Mouse (Mus musculus) bone marrow, adult 2 months (tissue): ENCODE data around the gene Cd47. TPM values are rescaled to one million over a fixed set of nuclear protein-coding genes. Genes with fewer than 3 reads are reported as not detected.

ENCODE experiments used
- H3K27ac ChIP-seq: fragments of 200-500 bp; 2 replicates; pipeline ENCODE4 v1.5.1; 2012; ENCODE audit warnings: low read depth, mild to moderate bottlenecking, control low read depth, inconsistent platforms, low read length; ENCODE audit not compliant: control insufficient read depth, poor library complexity, insufficient read depth
- H3K4me1 ChIP-seq: fragments of 200-500 bp; 2 replicates; pipeline ENCODE4 v1.6.1; 2011; ENCODE audit warnings: low read length; ENCODE audit not compliant: control insufficient read depth, insufficient read depth
- H3K4me3 ChIP-seq: fragments of 200-500 bp; replicated peaks from 2 replicates; pipeline ENCODE3; 2011; ENCODE audit warnings: mild to moderate bottlenecking, low read depth, low read length, control low read depth; ENCODE audit not compliant: control insufficient read depth
- CTCF ChIP-seq: fragments of 200-500 bp; IDR thresholded peaks from 2 replicates; pipeline ENCODE4 v1.5.1; 2011; ENCODE audit warnings: low read length, control low read depth; ENCODE audit not compliant: control insufficient read depth, insufficient read depth
- POLR2A ChIP-seq: fragments of 200-500 bp; IDR thresholded peaks from 2 replicates; pipeline ENCODE4 v1.6.1; 2011; ENCODE audit warnings: low read depth, mild to moderate bottlenecking, control low read depth, low read length, borderline replicate concordance; ENCODE audit not compliant: control insufficient read depth
- WGBS: fragments of 180-500 bp; shearing (Covaris S2); methylation state at CpG from one replicate; pipeline ENCODE4 v1.1.7; 2018; 5-methylcytosine and 5-hydroxymethylcytosine counted together
- polyA plus RNA-seq: library from polyadenylated mRNA; stranded (reverse); fragments of >200 nt; gene quantifications from 2 replicates; pipeline ENCODE4 v1.2.4, GENCODE M21; 2011; ENCODE audit warnings: low replicate concordance; ENCODE audit not compliant: missing spikeins, insufficient read depth, insufficient read length

The Cd47 gene
- polyA plus RNA-seq, 1 experiment = 159 TPM

DNA sequence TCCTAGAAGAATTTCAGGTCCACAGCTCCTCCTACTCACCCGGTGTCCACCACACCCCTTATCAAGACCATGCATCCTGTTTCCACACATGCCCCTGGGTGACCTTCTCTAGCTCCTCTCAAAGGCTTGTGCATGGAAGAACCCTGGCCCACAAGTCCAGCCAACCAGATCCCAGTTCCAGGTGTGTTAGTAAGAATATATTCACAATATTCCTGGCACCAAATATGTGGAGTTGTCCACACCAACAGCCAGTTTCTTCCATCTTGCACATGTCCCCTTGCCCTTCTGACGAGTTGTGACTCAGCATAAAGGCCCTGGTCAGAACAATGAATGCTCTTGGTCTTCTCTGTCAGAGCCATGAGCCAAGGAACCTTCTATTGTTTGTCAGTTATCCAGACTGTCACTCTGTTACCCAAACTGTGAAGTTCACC is 30.5 kb upstream of the Cd47 start:
- Histone ChIP-seq H3K27ac (peak overlapping the region; percentile 70; the same call in 1 of the 2 replicates), H3K4me3 (no peak overlapping the region), H3K4me1 (peaks cover 11% of the 10 kb centered on the region)
- 11% methylated on average over 2 of the region's 2 CpGs for WGBS
- TF ChIP-seq CTCF (no peak), POLR2A (no peak)

DNA sequence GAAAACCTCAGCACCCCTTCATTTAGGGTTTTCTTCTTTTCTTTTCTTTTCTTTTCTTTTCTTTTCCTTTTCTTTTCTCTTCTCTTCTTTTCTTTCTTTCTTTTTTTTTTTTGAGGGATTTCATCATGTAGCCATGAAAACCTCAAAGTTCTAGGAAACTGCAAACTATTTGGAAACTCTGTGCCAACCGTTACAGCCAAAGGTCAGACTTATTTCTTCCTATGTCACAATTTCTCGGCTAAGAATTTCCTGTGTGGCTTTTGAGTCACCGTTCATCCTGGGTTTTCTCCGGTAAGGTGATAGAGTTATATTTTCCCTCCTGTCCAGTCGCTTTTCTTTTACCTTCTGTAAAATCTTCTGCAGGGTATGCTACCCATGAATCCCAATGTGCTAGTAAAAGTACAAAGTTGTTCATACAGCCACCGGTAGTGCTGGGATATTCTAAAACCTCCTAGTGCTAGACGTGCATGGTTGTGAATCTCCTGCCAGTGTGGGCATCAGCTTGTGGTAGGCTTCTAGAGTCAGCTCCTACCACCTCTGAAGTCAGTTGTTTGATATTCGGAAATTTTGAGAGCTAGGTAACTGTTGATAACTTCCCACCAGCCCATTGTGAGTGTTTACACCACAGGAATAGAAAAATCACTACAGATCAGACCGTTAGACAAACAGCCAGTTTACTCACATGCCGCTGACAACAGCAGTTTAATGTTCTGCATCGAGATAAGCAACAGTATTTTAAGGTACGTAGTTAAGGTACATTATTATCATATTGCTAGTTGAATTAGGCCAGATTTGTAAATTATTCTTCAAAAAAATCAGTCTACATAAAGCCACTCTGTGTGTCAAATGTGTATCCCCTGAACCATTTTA is 29.8 kb upstream of the Cd47 start:
- WGBS = 14% methylated on average over 12 of the region's 12 CpGs
- H3K27ac ChIP-seq = peak overlapping the region; percentile 70; the same call in 1 of the 2 replicates
- H3K4me3 ChIP-seq = no peak overlapping the region
- peaks cover 13% of the 10 kb centered on the region for H3K4me1 ChIP-seq
- TF ChIP-seq POLR2A (no peak), CTCF (no peak)

DNA sequence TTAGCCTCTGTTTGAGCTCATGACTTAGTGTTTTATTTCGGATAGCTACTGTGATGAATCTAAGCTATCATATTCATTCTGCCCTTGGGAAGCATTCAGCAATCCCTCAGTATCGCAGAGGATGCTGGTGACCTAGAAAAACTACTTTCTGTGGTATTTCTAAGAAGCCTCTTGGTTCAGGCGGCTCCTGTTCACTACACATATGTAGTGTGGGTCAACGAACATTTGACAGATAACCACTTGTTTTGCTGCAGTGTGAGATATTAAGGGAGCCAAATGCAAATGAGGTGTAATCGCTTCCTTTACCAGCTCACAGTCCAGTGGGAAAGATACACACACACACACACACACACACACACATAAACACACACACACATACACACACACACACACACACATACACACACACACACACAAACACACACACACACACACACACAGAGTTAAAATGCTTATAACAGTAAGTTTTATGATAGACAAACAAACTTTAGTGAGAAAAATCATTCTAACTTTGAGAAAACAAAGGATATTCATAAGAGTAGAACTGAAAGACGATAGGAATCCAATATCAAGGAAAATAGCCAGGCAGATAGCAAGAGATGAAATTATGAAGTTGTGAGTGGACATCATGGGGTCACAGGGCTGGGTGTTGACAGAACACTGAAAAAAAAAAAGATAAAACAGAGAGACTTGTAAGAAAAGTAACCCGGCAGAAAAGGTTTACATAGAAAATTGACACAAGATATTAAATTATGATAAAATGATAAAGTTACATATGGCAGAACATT is 28.5 kb upstream of the Cd47 start:
- Histone ChIP-seq H3K4me1 (peaks cover 13% of the 10 kb centered on the region), H3K4me3 (no peak overlapping the region), H3K27ac (peak overlapping the region; percentile 58; the same call in 1 of the 2 replicates)
- TF ChIP-seq POLR2A (no peak), CTCF (no peak)
- WGBS = 27% methylated on average over 7 of the region's 7 CpGs

GRCm38 (mm10) chr16:49772576-49772975 is 27.8 kb upstream of the Cd47 start:
- peaks cover 13% of the 10 kb centered on the region for H3K4me1 ChIP-seq
- WGBS = 30% methylated on average over 1 of the region's 1 CpGs
- no peak overlapping the region for H3K4me3 ChIP-seq
- peak overlapping the region; percentile 62 for H3K27ac ChIP-seq
- TF ChIP-seq POLR2A = no peak
- TF ChIP-seq CTCF = no peak

DNA sequence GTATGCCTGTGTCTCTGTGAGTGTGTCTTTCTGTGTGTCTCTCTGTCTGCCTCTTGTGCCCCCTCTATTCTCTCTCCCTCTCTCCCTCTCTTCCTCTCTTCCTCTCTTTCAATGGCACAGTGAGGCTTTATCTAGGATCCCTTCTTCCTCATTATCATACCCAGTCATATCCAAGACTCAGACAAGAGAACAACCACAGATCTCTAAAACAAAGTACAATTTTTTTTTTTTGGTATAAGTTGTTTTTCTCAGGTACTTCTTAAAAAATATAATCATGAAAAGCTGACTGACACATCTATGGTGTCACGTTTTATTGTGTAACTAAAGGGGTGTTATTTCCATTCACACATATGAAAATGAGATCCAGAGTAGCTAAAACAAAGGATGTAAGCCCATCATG is 27.3 kb upstream of the Cd47 start:
- 22% methylated on average over 1 of the region's 1 CpGs for WGBS
- H3K4me3 ChIP-seq = no peak overlapping the region
- no peak for TF ChIP-seq CTCF
- no peak for TF ChIP-seq POLR2A
- peaks cover 13% of the 10 kb centered on the region for H3K4me1 ChIP-seq
- peak overlapping the region; percentile 62 for H3K27ac ChIP-seq

- Histone ChIP-seq H3K4me1 (peaks cover 9% of the 10 kb centered on the region), H3K4me3 (no peak overlapping the region), H3K27ac (peak overlapping the region; percentile 93)
- 17% methylated on average over 18 of the region's 18 CpGs for WGBS
- no peak for TF ChIP-seq CTCF
- no peak for TF ChIP-seq POLR2A
Measured at GRCm38 (mm10) chr16:49774059-49775001, 26.0 kb upstream of the Cd47 start.

GRCm38 (mm10) chr16:49775002-49775966 is 25.0 kb upstream of the Cd47 start:
- TF ChIP-seq CTCF = no peak
- 0 out of 2 replicates have a peak, but pooled peaks have one; percentile 20 for TF ChIP-seq POLR2A
- H3K4me3 ChIP-seq = peak overlapping the region; percentile 40
- WGBS = 24% methylated on average over 22 of the region's 22 CpGs
- peaks cover 6% of the 10 kb centered on the region for H3K4me1 ChIP-seq
- H3K27ac ChIP-seq = peak overlapping the region; percentile 93
